Mouse (Mus musculus) brain, embryonic 14.5 days (tissue): ENCODE measurements around the gene Sfxn1.

Source experiments
- CTCF ChIP-seq: fragments of 200-500 bp; IDR thresholded peaks from 2 replicates; pipeline ENCODE4 v1.5.1; 2012; ENCODE audit warnings: inconsistent platforms, mild to moderate bottlenecking, moderate library complexity, borderline replicate concordance; ENCODE audit not compliant: insufficient read depth, insufficient read length; ENCODE audit errors: extremely low read depth
- POLR2A ChIP-seq: fragments of 200-500 bp; IDR thresholded peaks from 2 replicates; pipeline ENCODE4 v1.6.1; 2012; ENCODE audit warnings: mild to moderate bottlenecking, inconsistent platforms, borderline replicate concordance; ENCODE audit not compliant: poor library complexity, insufficient read depth, insufficient read length, severe bottlenecking; ENCODE audit errors: extremely low read depth

DNA sequence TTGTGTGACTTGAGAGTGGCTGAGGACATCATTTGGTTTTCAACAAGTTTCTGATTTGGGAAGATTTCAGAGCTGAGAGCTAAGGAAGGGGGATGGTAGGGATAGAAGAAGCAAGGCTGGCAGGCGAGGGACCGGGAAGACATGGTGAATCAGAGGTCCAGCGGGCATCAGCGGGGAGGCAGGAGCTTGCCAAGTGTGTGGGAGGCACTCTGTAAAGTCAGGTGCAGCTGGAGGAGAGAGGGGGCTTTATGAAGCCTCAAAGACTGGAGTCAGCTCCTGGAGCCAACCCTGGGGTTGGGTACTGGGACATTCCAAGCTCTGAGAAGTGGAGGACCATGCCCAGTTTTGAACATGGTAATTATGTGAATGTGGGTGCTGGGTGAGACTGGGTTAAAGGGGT, 22.7 kb downstream of the Sfxn1 start:
- TF ChIP-seq CTCF = no peak
- no peak for TF ChIP-seq POLR2A
